Mouse (Mus musculus) MEL (cell line): ENCODE data around the gene Alx3. TPM values are rescaled to one million over a fixed set of nuclear protein-coding genes. Genes with fewer than 3 reads are reported as not detected.

ENCODE experiments used
- DNase-seq: peaks from one replicate; pipeline ENCODE4 v3.0.0; 2011; ENCODE audit warnings: low read depth, low spot score
- H3K27ac ChIP-seq: 2 replicates; pipeline ENCODE4 v1.5.1; 2012; ENCODE audit warnings: low read depth, mild to moderate bottlenecking, control low read depth, low read length, moderate library complexity; ENCODE audit not compliant: control insufficient read depth
- H3K27me3 ChIP-seq, 2 experiments: fragments of 150-350 bp in 1 of 2; sonication (generic) in 1 of 2; 2 replicates each; pipeline ENCODE4 v1.6.1; 2012; ENCODE audit warnings: low read length in 2 of 2, mild to moderate bottlenecking in 2 of 2, improper control_type of control experiment in 1 of 2, moderate library complexity in 1 of 2; ENCODE audit not compliant: insufficient read depth in 2 of 2, control insufficient read depth in 1 of 2
- H3K36me3 ChIP-seq, 2 experiments: 2 replicates each; pipeline ENCODE4 v1.6.1; 2012 to 2014; ENCODE audit warnings: low read length in 2 of 2, improper control_type of control experiment in 1 of 2, inconsistent platforms in 1 of 2, mild to moderate bottlenecking in 1 of 2; ENCODE audit not compliant: insufficient read depth in 2 of 2, control insufficient read depth in 1 of 2
- H3K4me1 ChIP-seq, 2 experiments: fragments of 150-350 bp in 1 of 2; sonication (generic) in 1 of 2; 2 replicates each; pipeline ENCODE4 v1.6.1; 2012; ENCODE audit warnings: low read length in 2 of 2, improper control_type of control experiment in 1 of 2, mild to moderate bottlenecking in 1 of 2; ENCODE audit not compliant: insufficient read depth in 2 of 2, control insufficient read depth in 1 of 2
- H3K4me3 ChIP-seq, 2 experiments: fragments of 150-350 bp in 1 of 2; sonication (generic) in 1 of 2; 2 replicates each; pipeline ENCODE4 v1.5.1; 2012; ENCODE audit warnings: low read depth in 2 of 2, low read length in 2 of 2, mild to moderate bottlenecking in 2 of 2, moderate library complexity in 2 of 2, control low read depth in 1 of 2, improper control_type of control experiment in 1 of 2; ENCODE audit not compliant: control insufficient read depth in 1 of 2, insufficient read depth in 1 of 2
- H3K79me2 ChIP-seq: 2 replicates; pipeline ENCODE4 v1.6.1; 2012; ENCODE audit warnings: mild to moderate bottlenecking, low read length, moderate library complexity; ENCODE audit not compliant: control insufficient read depth, poor library complexity, insufficient read depth
- H3K9ac ChIP-seq: 2 replicates; pipeline ENCODE4 v1.6.1; 2012; ENCODE audit warnings: low read depth, mild to moderate bottlenecking, control low read depth, low read length, moderate library complexity; ENCODE audit not compliant: control insufficient read depth, poor library complexity, severe bottlenecking
- H3K9me3 ChIP-seq: fragments of 150-350 bp; sonication (generic); replicated peaks from 2 replicates; pipeline ENCODE4 v1.6.1; 2012; ENCODE audit warnings: mild to moderate bottlenecking, low read length, improper control_type of control experiment, moderate library complexity; ENCODE audit not compliant: insufficient read depth
- CHD1 ChIP-seq: IDR thresholded peaks from 2 replicates; pipeline ENCODE4 v1.6.1; 2012; ENCODE audit warnings: low read depth, mild to moderate bottlenecking, inconsistent platforms, low read length, improper control_type of control experiment
- ELF1 ChIP-seq: IDR thresholded peaks from 2 replicates; pipeline ENCODE4 v1.6.1; 2014; ENCODE audit warnings: low read depth, mild to moderate bottlenecking, inconsistent platforms, low read length, improper control_type of control experiment, moderate library complexity
- EP300 ChIP-seq, 2 experiments: IDR thresholded peaks; 2 replicates each; pipeline ENCODE4 v1.6.1; 2011; ENCODE audit warnings: improper control_type of control experiment in 2 of 2, low read length in 2 of 2, low read depth in 1 of 2, mild to moderate bottlenecking in 1 of 2
- GABPA ChIP-seq: IDR thresholded peaks from 2 replicates; pipeline ENCODE4 v1.6.1; 2012; ENCODE audit warnings: low read depth, mild to moderate bottlenecking, inconsistent platforms, low read length, improper control_type of control experiment, moderate library complexity
- GATA1 ChIP-seq: IDR thresholded peaks from 2 replicates; pipeline ENCODE4 v1.6.1; 2011; ENCODE audit warnings: low read depth, low read length, improper control_type of control experiment
- HCFC1 ChIP-seq: IDR thresholded peaks from 2 replicates; pipeline ENCODE4 v1.6.1; 2012; ENCODE audit warnings: low read depth, mild to moderate bottlenecking, inconsistent platforms, low read length, improper control_type of control experiment, moderate library complexity
- JUND ChIP-seq: IDR thresholded peaks from 2 replicates; pipeline ENCODE4 v1.6.1; 2011; ENCODE audit warnings: low read depth, mild to moderate bottlenecking, improper control_type of control experiment, low read length
- KAT2A ChIP-seq: conservative IDR thresholded peaks from 2 replicates; pipeline ENCODE4 v1.6.1; 2012; ENCODE audit warnings: low read depth, low read length, improper control_type of control experiment, inconsistent platforms
- MAX ChIP-seq: IDR thresholded peaks from 2 replicates; pipeline ENCODE4 v1.6.1; 2011; ENCODE audit warnings: low read length, improper control_type of control experiment
- MAZ ChIP-seq: IDR thresholded peaks from 2 replicates; pipeline ENCODE4 v1.6.1; 2012; ENCODE audit warnings: low read depth, mild to moderate bottlenecking, inconsistent platforms, low read length, improper control_type of control experiment
- MXI1 ChIP-seq: IDR thresholded peaks from 2 replicates; pipeline ENCODE4 v1.6.1; 2011; ENCODE audit warnings: mild to moderate bottlenecking, low read depth, low read length, improper control_type of control experiment
- MYB ChIP-seq: IDR thresholded peaks from 2 replicates; pipeline ENCODE4 v1.6.1; 2011; ENCODE audit warnings: mild to moderate bottlenecking, low read depth, low read length, improper control_type of control experiment
- POLR2A ChIP-seq, 2 experiments: IDR thresholded peaks; 2 replicates each; pipeline ENCODE4 v1.6.1; 2011 to 2012; ENCODE audit warnings: low read length in 2 of 2, mild to moderate bottlenecking in 2 of 2, control low read depth in 1 of 2, improper control_type of control experiment in 1 of 2, low read depth in 1 of 2, moderate library complexity in 1 of 2; ENCODE audit not compliant: control insufficient read depth in 1 of 2, insufficient read depth in 1 of 2, poor library complexity in 1 of 2
- RAD21 ChIP-seq: IDR thresholded peaks from 2 replicates; pipeline ENCODE4 v1.6.1; 2011; ENCODE audit warnings: mild to moderate bottlenecking, low read depth, low read length, improper control_type of control experiment
- RCOR1 ChIP-seq: IDR thresholded peaks from 2 replicates; pipeline ENCODE4 v1.6.1; 2012; ENCODE audit warnings: low read depth, mild to moderate bottlenecking, inconsistent platforms, low read length, improper control_type of control experiment
- SIN3A ChIP-seq: IDR thresholded peaks from 2 replicates; pipeline ENCODE4 v1.6.1; 2012; ENCODE audit warnings: low read length, improper control_type of control experiment, inconsistent platforms
- TBP ChIP-seq: IDR thresholded peaks from 2 replicates; pipeline ENCODE4 v1.8.0; 2011; ENCODE audit warnings: low read depth, low read length, improper control_type of control experiment
- UBTF ChIP-seq: IDR thresholded peaks from 2 replicates; pipeline ENCODE4 v1.6.1; 2012; ENCODE audit warnings: low read depth, mild to moderate bottlenecking, inconsistent platforms, low read length, improper control_type of control experiment, moderate library complexity, borderline replicate concordance; ENCODE audit not compliant: insufficient read depth
- USF1 ChIP-seq: IDR thresholded peaks from 2 replicates; pipeline ENCODE4 v1.6.1; 2014; ENCODE audit warnings: low read depth, mild to moderate bottlenecking, inconsistent platforms, low read length, improper control_type of control experiment, moderate library complexity
- USF2 ChIP-seq, 2 experiments: IDR thresholded peaks; 2 replicates each; pipeline ENCODE4 v1.6.1; 2011 to 2012; ENCODE audit warnings: improper control_type of control experiment in 2 of 2, low read length in 2 of 2, borderline replicate concordance in 1 of 2, inconsistent platforms in 1 of 2, low read depth in 1 of 2, mild to moderate bottlenecking in 1 of 2; ENCODE audit not compliant: insufficient read depth in 1 of 2
- ZC3H11A ChIP-seq: IDR thresholded peaks from 2 replicates; pipeline ENCODE4 v1.6.1; 2012; ENCODE audit warnings: low read depth, mild to moderate bottlenecking, inconsistent platforms, low read length, improper control_type of control experiment
- ZKSCAN1 ChIP-seq: IDR thresholded peaks from 2 replicates; pipeline ENCODE4 v1.6.1; 2012; ENCODE audit warnings: low read depth, mild to moderate bottlenecking, inconsistent platforms, low read length, improper control_type of control experiment, moderate library complexity
- ZMIZ1 ChIP-seq: IDR thresholded peaks from 2 replicates; pipeline ENCODE4 v1.6.1; 2012; ENCODE audit warnings: low read depth, mild to moderate bottlenecking, inconsistent platforms, low read length, improper control_type of control experiment, moderate library complexity
- ZNF384 ChIP-seq: IDR thresholded peaks from 2 replicates; pipeline ENCODE4 v1.6.1; 2012; ENCODE audit warnings: low read depth, mild to moderate bottlenecking, inconsistent platforms, low read length, improper control_type of control experiment
- polyA plus RNA-seq, 2 experiments: library from polyadenylated mRNA; stranded (reverse) in 1 of 2; unstranded in 1 of 2; fragments of >175 nt in 1 of 2; fragments of >200 nt in 1 of 2; gene quantifications; 2 replicates each; pipeline versions ENCODE4 v1.2.1 to v1.2.4; 2012; ENCODE audit warnings: low replicate concordance in 2 of 2, low read depth in 1 of 2; ENCODE audit not compliant: insufficient read length in 2 of 2, insufficient read depth in 1 of 2, missing spikeins in 1 of 2
- total RNA-seq: library from RNA; depleted of rRNA; stranded (reverse); fragments of 300-350 nt; gene quantifications from 2 replicates; pipeline ENCODE4 v1.2.3, GENCODE M21; 2012

The Alx3 gene
- total and polyA plus RNA-seq, 3 experiments, result not detected

DNA sequence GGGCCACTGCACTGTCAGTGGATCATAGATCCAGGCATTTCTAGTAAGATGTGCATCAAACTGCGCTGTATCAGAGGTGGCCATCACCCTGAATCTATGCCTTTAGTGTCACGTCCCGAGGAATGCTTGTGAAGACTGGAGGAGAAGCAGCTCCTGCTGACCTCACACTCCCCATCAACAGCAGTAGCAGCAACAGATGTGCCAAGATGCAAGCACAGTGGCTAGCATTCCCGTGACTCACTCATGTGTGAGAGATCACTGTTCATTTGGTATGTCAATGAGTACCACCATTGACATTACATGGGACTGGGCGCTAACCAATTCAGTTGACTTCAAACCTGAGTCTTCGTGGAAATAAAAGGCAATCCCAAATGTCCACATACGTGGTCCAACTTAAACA, 32.8 kb downstream of the Alx3 start:
- no peak overlapping the region for H3K4me3 ChIP-seq
- no peaks in the 10 kb centered on the region for H3K9me3 ChIP-seq
- no peaks in the 10 kb centered on the region for H3K27me3 ChIP-seq
- H3K9ac ChIP-seq, result no peak overlapping the region
- peaks cover 5 to 6% of the 10 kb centered on the region in 2 experiments for H3K36me3 ChIP-seq
- H3K27ac ChIP-seq, result no peak overlapping the region
- H3K79me2 ChIP-seq, result peaks cover 6% of the 10 kb centered on the region
- H3K4me1 ChIP-seq, result peaks cover 0 to 10% of the 10 kb centered on the region in 2 experiments; a peak in 3 of 4 replicates
- TF ChIP-seq KAT2A, result no peak
- no peak for TF ChIP-seq UBTF
- TF ChIP-seq ZMIZ1, result no peak
- TF ChIP-seq CHD1, result no peak
- TF ChIP-seq POLR2A (IDR thresholded peaks at IDR 0.05; ENCODE audit: control insufficient read depth in 1 of 2, insufficient read depth in 1 of 2, low read depth in 1 of 2, low read length in 2 of 2, poor library complexity in 1 of 2), result no peak
- TF ChIP-seq ZC3H11A, result no peak
- no peak for TF ChIP-seq EP300 (IDR thresholded peaks at IDR 0.05; ENCODE audit: low read depth in 1 of 2, low read length in 2 of 2)
- no peak for TF ChIP-seq ZNF384
- TF ChIP-seq MAX, result no peak
- TF ChIP-seq GATA1, result no peak
- TF ChIP-seq HCFC1, result no peak
- no peak for TF ChIP-seq GABPA
- TF ChIP-seq RAD21, result no peak
- no peak for TF ChIP-seq MAZ
- no peak for TF ChIP-seq MXI1
- TF ChIP-seq RCOR1, result no peak
- TF ChIP-seq JUND, result no peak
- no peak for TF ChIP-seq USF2 (IDR thresholded peaks at IDR 0.05; ENCODE audit: borderline replicate concordance in 1 of 2, insufficient read depth in 1 of 2, low read depth in 1 of 2, low read length in 2 of 2)
- DNase-seq, result no peak

DNA sequence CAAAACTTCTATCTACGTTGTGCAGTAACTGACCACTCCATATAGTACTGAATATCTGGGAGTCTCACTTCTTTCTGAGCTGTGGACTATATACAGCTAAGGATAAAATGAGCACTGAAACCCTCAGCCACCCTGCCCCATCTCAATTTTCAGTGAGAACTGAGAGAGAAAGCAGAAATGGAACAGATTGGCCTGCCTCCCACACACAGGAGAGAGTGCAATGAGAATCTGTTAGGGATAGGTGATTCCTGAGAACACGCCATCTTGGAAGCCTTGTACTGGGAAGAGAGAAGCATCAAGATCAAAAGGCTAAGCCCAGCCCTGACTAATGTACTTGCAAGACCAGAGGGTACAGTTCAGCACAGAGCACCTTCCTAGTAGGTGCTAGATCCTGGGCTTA, 33.7 kb downstream of the Alx3 start:
- peaks cover 0 to 14% of the 10 kb centered on the region in 2 experiments; a peak in 3 of 4 replicates for H3K4me1 ChIP-seq
- peaks cover 5 to 6% of the 10 kb centered on the region in 2 experiments for H3K36me3 ChIP-seq
- no peak overlapping the region for H3K27ac ChIP-seq
- DNase-seq, result no peak
- no peaks in the 10 kb centered on the region for H3K27me3 ChIP-seq
- no peak overlapping the region for H3K4me3 ChIP-seq
- no peaks in the 10 kb centered on the region for H3K9me3 ChIP-seq
- H3K9ac ChIP-seq, result no peak overlapping the region
- peaks cover 6% of the 10 kb centered on the region for H3K79me2 ChIP-seq
- TF ChIP-seq POLR2A (IDR thresholded peaks at IDR 0.05; ENCODE audit: control insufficient read depth in 1 of 2, insufficient read depth in 1 of 2, low read depth in 1 of 2, low read length in 2 of 2, poor library complexity in 1 of 2) (no peak), TBP (no peak), RCOR1 (no peak), GATA1 (no peak), SIN3A (no peak), MAX (no peak), MYB (no peak), ZC3H11A (no peak), HCFC1 (no peak), USF1 (no peak), GABPA (no peak), USF2 (IDR thresholded peaks at IDR 0.05; ENCODE audit: borderline replicate concordance in 1 of 2, insufficient read depth in 1 of 2, low read depth in 1 of 2, low read length in 2 of 2) (no peak), RAD21 (no peak), ZKSCAN1 (no peak), ELF1 (no peak)
